Mouse (Mus musculus): ENCODE results near the gene Cd300c. TPM values are rescaled to one million over a fixed set of nuclear protein-coding genes. Genes with fewer than 3 reads are reported as not detected.
A peak's percentile ranks its signal among the peaks of the same experiment; 100 is the strongest.
"Not testable (repeated sequence)": the region's sequence is repeated elsewhere in the genome, so short reads cannot be mapped to it uniquely, and the experiment has no call there.

The Cd300c gene
- polyA plus RNA-seq, 1 experiment from 2014 or later = 0.16 TPM

DNA sequence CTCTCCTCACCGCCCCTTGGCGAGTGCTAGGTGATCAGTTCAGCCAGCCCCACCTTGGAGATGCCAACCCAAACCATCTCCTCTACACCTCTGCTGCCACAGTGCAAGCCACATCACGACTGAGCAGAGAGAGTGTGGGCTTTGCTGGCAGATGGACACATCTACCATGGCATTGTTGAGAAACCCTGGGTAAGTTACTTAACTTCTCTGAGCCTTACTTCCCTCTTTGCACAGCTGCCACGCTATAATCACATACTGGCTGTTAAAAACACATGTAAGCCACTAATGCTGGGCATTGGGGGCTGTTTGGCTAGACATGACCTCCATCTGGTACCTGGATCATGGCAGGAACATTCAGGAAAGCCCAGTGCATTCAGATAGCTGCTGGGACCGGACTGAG is 37.9 kb downstream of the Cd300c start:
- Histone ChIP-seq H3K9me3 (replicated peaks) (no peaks in the 10 kb centered on the region), H3K4me3 (replicated peaks) (no peak overlapping the region), H3K4me1 (replicated peaks) (no peaks in the 10 kb centered on the region; the same call in 1 of the 2 replicates), H3K36me3 (no peaks in the 10 kb centered on the region), H3K27me3 (no peaks in the 10 kb centered on the region), H3K4me2 (no peak overlapping the region), H3K9ac (no peak overlapping the region), H3K27ac (peak overlapping the region; percentile 1; the same call in 1 of the 2 replicates)
- 50% methylated on average over 5 of the region's 5 CpGs for WGBS (ENCODE audit: insufficient replicate concordance)
- no peak for DNase-seq
- ATAC-seq (ENCODE audit: low read depth) = no peak

DNA sequence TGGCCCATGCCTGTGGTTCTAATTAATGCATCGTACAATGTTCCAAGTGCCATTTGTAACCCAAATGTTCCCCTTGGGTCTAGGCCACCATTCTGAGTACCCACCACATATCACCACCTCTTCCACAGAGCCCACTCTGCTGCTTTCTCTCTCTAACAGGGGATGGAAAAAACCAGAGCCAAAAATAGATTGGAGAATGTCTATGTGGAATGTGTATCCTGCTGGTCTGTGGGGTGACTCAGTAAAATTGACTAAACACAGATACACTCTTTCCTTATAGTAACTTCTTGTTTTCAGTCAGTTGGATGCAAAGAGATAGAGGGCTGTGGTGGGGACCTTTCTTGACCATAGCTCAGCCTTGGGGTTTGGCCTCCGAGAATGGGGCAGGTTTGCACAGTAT is 39.4 kb downstream of the Cd300c start:
- Histone ChIP-seq H3K9me3 (replicated peaks) (no peaks in the 10 kb centered on the region), H3K36me3 (no peaks in the 10 kb centered on the region), H3K4me2 (no peak overlapping the region), H3K9ac (no peak overlapping the region), H3K4me1 (replicated peaks) (no peaks in the 10 kb centered on the region; the same call in 1 of the 2 replicates), H3K27me3 (no peaks in the 10 kb centered on the region), H3K27ac (no peak overlapping the region), H3K4me3 (replicated peaks) (no peak overlapping the region)
- ATAC-seq (ENCODE audit: low read depth) (no peak), DNase-seq (no peak)
- 44% methylated on average over 2 of the region's 2 CpGs for WGBS (ENCODE audit: insufficient replicate concordance)

DNA sequence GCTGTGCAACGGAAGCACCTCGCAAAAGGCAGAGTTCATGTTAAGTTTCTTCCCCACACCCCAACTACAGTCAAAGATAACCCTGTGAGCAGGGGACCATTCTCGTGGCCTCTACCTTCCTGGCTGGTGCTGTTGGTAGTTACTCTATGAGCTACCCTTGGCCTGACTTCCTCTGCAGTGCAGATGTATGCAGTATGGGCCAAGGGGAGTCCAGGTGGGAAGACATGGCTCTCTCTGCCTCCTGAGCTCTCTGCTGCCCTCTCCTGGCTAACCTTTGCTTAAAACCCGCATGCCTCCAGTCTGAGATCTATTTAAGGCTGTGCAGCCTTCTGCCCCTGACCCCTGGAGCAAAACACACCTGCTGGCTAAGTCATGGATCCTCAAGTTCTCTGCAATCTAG is 45.0 kb downstream of the Cd300c start:
- H3K27ac ChIP-seq = no peak overlapping the region
- no peak overlapping the region for H3K9ac ChIP-seq
- H3K36me3 ChIP-seq = no peaks in the 10 kb centered on the region
- no peak overlapping the region for H3K4me3 ChIP-seq (replicated peaks)
- H3K4me1 ChIP-seq (replicated peaks) = no peaks in the 10 kb centered on the region
- no peak overlapping the region for H3K4me2 ChIP-seq
- DNase-seq (no peak), ATAC-seq (ENCODE audit: low read depth) (no peak)
- no peaks in the 10 kb centered on the region for H3K27me3 ChIP-seq
- WGBS (ENCODE audit: insufficient replicate concordance) = 56% methylated on average over 4 of the region's 4 CpGs
- no peaks in the 10 kb centered on the region for H3K9me3 ChIP-seq (replicated peaks)

DNA sequence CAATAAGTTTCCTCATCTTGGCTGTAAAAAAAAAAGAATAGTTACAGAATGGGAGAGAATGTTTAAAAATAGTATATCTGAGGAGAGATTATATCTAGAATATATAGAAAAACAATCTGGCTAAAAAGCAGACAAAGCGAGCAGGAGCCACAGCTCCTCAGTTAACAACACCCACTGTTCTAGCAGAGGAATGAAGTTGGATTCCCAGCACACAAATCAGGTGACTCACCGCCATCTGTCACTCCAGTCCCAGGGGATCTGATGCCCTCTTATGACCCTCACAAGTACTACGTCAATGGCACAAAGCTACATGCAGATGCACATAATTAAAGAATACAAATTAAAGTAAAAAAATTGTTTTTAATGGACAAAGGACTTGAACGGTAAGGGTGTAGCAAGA is 46.5 kb downstream of the Cd300c start:
- no peak overlapping the region for H3K4me2 ChIP-seq
- H3K27me3 ChIP-seq = no peaks in the 10 kb centered on the region
- no peaks in the 10 kb centered on the region for H3K36me3 ChIP-seq
- ATAC-seq (ENCODE audit: low read depth) = no peak
- H3K4me1 ChIP-seq (replicated peaks) = no peaks in the 10 kb centered on the region
- no peak overlapping the region for H3K4me3 ChIP-seq (replicated peaks)
- no peak overlapping the region for H3K9ac ChIP-seq
- no peaks in the 10 kb centered on the region for H3K9me3 ChIP-seq (replicated peaks)
- DNase-seq = no peak
- H3K27ac ChIP-seq = no peak overlapping the region
- WGBS (ENCODE audit: insufficient replicate concordance) = 77% methylated on average over 4 of the region's 4 CpGs

DNA sequence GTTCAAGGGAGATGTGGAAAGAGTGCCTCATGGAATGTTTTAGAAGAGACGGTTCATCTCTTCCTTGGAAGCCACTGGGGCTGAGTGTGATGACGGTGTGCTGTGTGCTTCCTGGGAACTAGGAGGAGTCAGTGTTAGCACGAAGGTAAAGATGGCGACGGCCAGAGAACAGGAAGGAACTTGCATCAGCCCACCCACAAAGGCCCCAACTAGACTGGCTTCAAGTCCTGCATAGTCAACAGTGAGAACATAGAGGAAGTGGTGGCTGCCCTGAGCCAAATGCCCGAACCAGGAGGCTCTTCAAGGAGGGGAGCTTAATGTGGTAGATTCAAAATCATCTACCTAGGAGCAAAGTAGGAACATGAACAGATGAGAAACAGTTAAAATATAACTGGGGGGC is 51.8 kb downstream of the Cd300c start:
- Histone ChIP-seq H3K4me2 (no peak overlapping the region), H3K4me3 (replicated peaks) (no peak overlapping the region), H3K4me1 (replicated peaks) (no peaks in the 10 kb centered on the region), H3K9me3 (replicated peaks) (no peaks in the 10 kb centered on the region), H3K27ac (no peak overlapping the region), H3K27me3 (no peaks in the 10 kb centered on the region), H3K36me3 (no peaks in the 10 kb centered on the region), H3K9ac (no peak overlapping the region)
- ATAC-seq (ENCODE audit: low read depth) (no peak), DNase-seq (no peak)
- WGBS (ENCODE audit: insufficient replicate concordance) = 32% methylated on average over 6 of the region's 6 CpGs

DNA sequence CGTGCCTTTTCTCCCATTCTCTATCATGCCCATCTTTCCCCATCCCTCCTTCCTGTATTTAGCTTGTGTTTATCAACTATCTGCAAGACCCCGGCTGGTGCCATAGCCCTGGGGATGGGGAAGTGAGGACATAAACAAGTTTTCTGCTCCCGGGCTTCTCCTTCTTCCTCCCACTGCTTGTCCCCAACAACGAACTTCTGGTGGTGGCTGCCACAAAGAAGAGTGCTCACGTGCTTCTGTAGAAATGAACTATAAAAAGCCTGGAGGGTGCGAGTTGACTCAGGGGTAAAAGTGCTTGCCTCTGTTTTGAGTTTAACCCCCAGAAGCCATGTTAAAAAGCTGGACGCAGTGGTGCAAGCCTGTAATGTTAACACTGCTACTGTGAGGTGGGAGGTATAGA is 54.0 kb downstream of the Cd300c start:
- Histone ChIP-seq H3K4me2 (no peak overlapping the region), H3K9me3 (replicated peaks) (no peaks in the 10 kb centered on the region), H3K27me3 (no peaks in the 10 kb centered on the region), H3K36me3 (no peaks in the 10 kb centered on the region), H3K4me1 (replicated peaks) (no peaks in the 10 kb centered on the region), H3K9ac (no peak overlapping the region), H3K27ac (no peak overlapping the region), H3K4me3 (replicated peaks) (no peak overlapping the region)
- DNase-seq = no peak
- no peak for ATAC-seq (ENCODE audit: low read depth)
- 11% methylated on average over 7 of the region's 7 CpGs for WGBS (ENCODE audit: insufficient replicate concordance)

DNA sequence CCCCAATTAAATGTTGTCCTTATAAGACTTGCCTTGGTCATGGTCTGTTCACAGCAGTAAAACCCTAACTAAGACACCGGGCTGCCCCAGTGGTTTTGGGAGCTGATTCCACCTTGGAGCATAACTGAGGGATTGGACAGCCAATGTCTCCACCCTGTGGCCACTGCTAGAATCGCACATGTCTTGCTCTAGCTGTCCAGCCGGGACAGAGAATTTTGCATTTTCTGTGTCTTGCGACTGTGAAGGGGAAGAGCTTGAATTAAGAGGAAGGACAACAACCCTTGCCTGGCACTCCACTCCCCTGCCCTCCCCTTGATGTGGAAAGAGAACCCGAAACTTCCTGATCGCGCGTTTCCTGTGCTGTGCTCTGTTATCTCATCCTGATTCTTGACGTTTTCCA is 56.1 kb downstream of the Cd300c start:
- ATAC-seq (ENCODE audit: low read depth) (peak; percentile 47; the same call in 1 of the 2 replicates), DNase-seq (peak; percentile 46)
- no peaks in the 10 kb centered on the region for H3K9me3 ChIP-seq (replicated peaks)
- WGBS (ENCODE audit: insufficient replicate concordance) = 1% methylated on average over 9 of the region's 9 CpGs
- no peaks in the 10 kb centered on the region for H3K4me1 ChIP-seq (replicated peaks)
- no peak overlapping the region for H3K27ac ChIP-seq
- no peaks in the 10 kb centered on the region for H3K27me3 ChIP-seq
- H3K4me2 ChIP-seq = no peak overlapping the region
- H3K9ac ChIP-seq = no peak overlapping the region
- H3K36me3 ChIP-seq = no peaks in the 10 kb centered on the region
- H3K4me3 ChIP-seq (replicated peaks) = no peak overlapping the region

DNA sequence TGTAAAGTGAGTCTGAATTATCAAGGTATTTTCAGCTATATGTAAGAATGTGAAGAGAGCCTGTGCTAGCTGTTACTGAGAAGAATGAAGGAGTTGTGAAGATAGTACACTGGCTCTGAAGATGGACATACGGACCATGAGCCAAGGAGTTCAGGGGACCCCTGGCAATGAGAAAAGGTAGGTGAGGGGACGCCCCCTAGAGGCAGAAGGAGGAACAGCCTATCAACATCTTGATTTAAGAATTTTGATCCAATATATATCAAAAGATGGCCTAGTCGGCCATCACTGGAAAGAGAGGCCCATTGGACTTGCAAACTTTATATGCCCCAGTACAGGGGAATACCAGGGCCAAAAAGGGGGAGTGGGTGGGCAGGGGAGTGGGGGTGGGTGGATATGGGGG is 59.4 kb downstream of the Cd300c start:
- H3K4me1 ChIP-seq (replicated peaks); H3K4me3 ChIP-seq (replicated peaks); DNase-seq; H3K27ac ChIP-seq; H3K36me3 ChIP-seq; H3K27me3 ChIP-seq; H3K9ac ChIP-seq; H3K4me2 ChIP-seq; H3K9me3 ChIP-seq (replicated peaks); ATAC-seq (ENCODE audit: low read depth): not testable (repeated sequence)
- 31% methylated on average over 3 of the region's 3 CpGs for WGBS (ENCODE audit: insufficient replicate concordance)

DNA sequence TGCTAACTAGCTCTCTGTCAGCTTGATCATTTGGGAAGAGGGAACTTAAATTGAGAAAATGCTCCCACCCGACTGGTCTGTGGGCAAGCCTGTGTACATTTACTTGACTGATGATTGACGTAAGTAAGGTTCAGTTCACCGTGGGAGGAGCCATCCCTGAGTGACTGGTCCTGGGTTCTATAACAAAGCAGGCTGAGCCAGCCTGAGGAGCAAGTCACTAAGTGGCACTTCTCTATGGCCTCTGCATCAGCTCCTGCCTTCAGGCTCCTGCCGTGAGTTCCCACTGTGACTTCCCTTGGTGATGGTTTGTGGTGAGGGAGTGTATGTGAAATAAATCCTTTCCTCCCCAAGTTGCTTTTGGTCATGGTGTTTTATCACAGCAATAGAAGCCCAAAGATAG is 60.9 kb downstream of the Cd300c start:
- 32% methylated on average over 4 of the region's 4 CpGs for WGBS (ENCODE audit: insufficient replicate concordance)

DNA sequence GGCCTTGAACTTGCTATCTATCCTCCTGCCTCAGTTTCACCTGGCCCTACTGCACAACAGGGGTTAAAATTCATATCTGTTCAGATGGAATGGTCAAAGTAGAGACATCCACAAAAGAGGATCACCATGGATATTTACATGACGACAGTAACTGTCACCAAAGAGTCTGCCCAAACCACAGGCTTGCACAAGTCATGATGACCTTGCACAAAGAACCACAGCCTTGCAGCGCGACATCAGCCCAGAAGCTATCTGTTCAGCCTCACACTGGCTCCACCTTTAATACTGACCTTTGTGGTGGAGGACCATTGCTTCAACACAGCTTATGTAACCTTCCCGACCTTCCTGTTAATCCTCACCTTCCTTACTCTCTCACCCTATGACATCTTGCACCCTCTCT is 61.4 kb downstream of the Cd300c start:
- Histone ChIP-seq H3K9ac (no peak overlapping the region), H3K9me3 (replicated peaks) (no peaks in the 10 kb centered on the region), H3K36me3 (no peaks in the 10 kb centered on the region), H3K27me3 (no peaks in the 10 kb centered on the region), H3K4me3 (replicated peaks) (no peak overlapping the region), H3K27ac (no peak overlapping the region), H3K4me2 (no peak overlapping the region), H3K4me1 (replicated peaks) (0 out of 2 replicates have a peak, but pooled peaks cover 5% of the 10 kb centered on the region)
- WGBS (ENCODE audit: insufficient replicate concordance) = 15% methylated on average over 4 of the region's 4 CpGs
- DNase-seq (peak; percentile 23), ATAC-seq (ENCODE audit: low read depth) (peak; percentile 60)

More for the DNA sequence above, 60.9 kb downstream of the Cd300c start:
- no peak for DNase-seq
- Histone ChIP-seq H3K27ac (no peak overlapping the region), H3K9me3 (replicated peaks) (no peaks in the 10 kb centered on the region), H3K4me2 (no peak overlapping the region), H3K36me3 (no peaks in the 10 kb centered on the region), H3K9ac (no peak overlapping the region), H3K4me1 (replicated peaks) (0 out of 2 replicates have a peak, but pooled peaks cover 5% of the 10 kb centered on the region), H3K4me3 (replicated peaks) (no peak overlapping the region), H3K27me3 (no peaks in the 10 kb centered on the region)
- no peak for ATAC-seq (ENCODE audit: low read depth)
